Mouse (Mus musculus): ENCODE measurements around the gene Zfp146. TPM values are rescaled to one million over a fixed set of nuclear protein-coding genes. Genes with fewer than 3 reads are reported as not detected.

The Zfp146 gene
- total RNA-seq, 1 experiment: 37.9 TPM

GRCm38 (mm10) chr7:30116076-30116475 lies 53.5 kb downstream of the Zfp146 start:
- Histone ChIP-seq H3K4me3 (ENCODE audit: insufficient read depth in 1 of 2, low read depth in 1 of 2, low read length in 2 of 2, poor library complexity in 1 of 2, severe bottlenecking in 1 of 2) (no peak overlapping the region), H3K9me3 (ENCODE audit: control insufficient read depth, insufficient read depth, low read depth, low read length) (0 out of 2 replicates have a peak, but pooled peaks cover 3% of the 10 kb centered on the region), H3K36me3 (ENCODE audit: control insufficient read depth, insufficient read depth, low read length, poor library complexity, severe bottlenecking) (no peaks in the 10 kb centered on the region; the same call in 1 of the 2 replicates), H3K27ac (ENCODE audit: insufficient read depth, low read depth, low read length, poor library complexity, severe bottlenecking) (no peak overlapping the region), H3K9ac (ENCODE audit: insufficient read depth, low read depth, low read length, poor library complexity, severe bottlenecking) (no peak overlapping the region), H3K4me1 (ENCODE audit: control insufficient read depth in 2 of 2, insufficient read depth in 2 of 2, low read length in 2 of 2, poor library complexity in 1 of 2) (no peaks in the 10 kb centered on the region)
- no peak for TF ChIP-seq ZC3H11A (IDR thresholded peaks at IDR 0.05; ENCODE audit: borderline replicate concordance, low read depth, low read length)
- TF ChIP-seq CHD2 (IDR thresholded peaks at IDR 0.05; ENCODE audit: low read depth, low read length): no peak
- no peak for DNase-seq (ENCODE audit: low read depth, low spot score)
- in situ Hi-C loops (cut with MboI; ENCODE audit: low sequenced_read_pairs in 2 of 2, unreplicated experiment in 2 of 2): no loop called here

Other genes starting within 250 kb of the Zfp146 start
- gene Zfp74, start 215.7 kb downstream of the Zfp146 start, total RNA-seq (2012; rRNA removed): 11.7 and 24.1 TPM in 2 replicates
- 120 and 126 TPM in 2 replicates for gene Zfp568, start 185.8 kb downstream of the Zfp146 start, total RNA-seq (2012; rRNA removed)
- 2.1 and 3.3 TPM in 2 replicates for gene Zfp14, start 118.4 kb downstream of the Zfp146 start, total RNA-seq (2012; rRNA removed)
- 5.8 and 7.3 TPM in 2 replicates for gene Zfp82, start 96.8 kb downstream of the Zfp146 start, total RNA-seq (2012; rRNA removed)
- gene Gm26920, start 79.3 kb downstream of the Zfp146 start, total RNA-seq (2012; rRNA removed): 0.26 and 0.71 TPM in 2 replicates
- gene Zfp566, start 79.2 kb downstream of the Zfp146 start, total RNA-seq (2012; rRNA removed): 13.1 and 16.3 TPM in 2 replicates
- gene Zfp260, start 75.0 kb downstream of the Zfp146 start, total RNA-seq (2012; rRNA removed): 33.5 and 40.4 TPM in 2 replicates
- gene Zfp382, start 47.8 kb downstream of the Zfp146 start, total RNA-seq (2012; rRNA removed): 5.3 and 5.7 TPM in 2 replicates
- gene Cox7a1, start 14.4 kb upstream of the Zfp146 start, total RNA-seq (2012; rRNA removed): 54.8 and 57.8 TPM in 2 replicates
- 160 and 164 TPM in 2 replicates for gene Capns1, start 29.1 kb upstream of the Zfp146 start, total RNA-seq (2012; rRNA removed)
- 209 and 309 TPM in 2 replicates for gene Polr2i, start 62.2 kb upstream of the Zfp146 start, total RNA-seq (2012; rRNA removed)
- 158 and 173 TPM in 2 replicates for gene Tbcb, start 62.5 kb upstream of the Zfp146 start, total RNA-seq (2012; rRNA removed)
- gene Ovol3, start 66.0 kb upstream of the Zfp146 start, total RNA-seq (2012; rRNA removed): not detected in 2 replicates
- 1.2 and 2.7 TPM in 2 replicates for gene Thap8, start 110.3 kb upstream of the Zfp146 start, total RNA-seq (2012; rRNA removed)
- gene Wdr62, start 110.7 kb upstream of the Zfp146 start, total RNA-seq (2012; rRNA removed): 21.6 and 30.5 TPM in 2 replicates
- gene Clip3, start 122.0 kb upstream of the Zfp146 start, total RNA-seq (2012; rRNA removed): 4.4 and 5.4 TPM in 2 replicates
- gene Alkbh6, start 139.0 kb upstream of the Zfp146 start, total RNA-seq (2012; rRNA removed): 24.5 and 37.8 TPM in 2 replicates
- 14.5 and 25.5 TPM in 2 replicates for gene Syne4, start 145.1 kb upstream of the Zfp146 start, total RNA-seq (2012; rRNA removed)
- gene E130208F15Rik, start 152.0 kb upstream of the Zfp146 start, total RNA-seq (2012; rRNA removed): 1.9 and 3.3 TPM in 2 replicates
- 6.6 and 8.5 TPM in 2 replicates for gene Sdhaf1, start 154.1 kb upstream of the Zfp146 start, total RNA-seq (2012; rRNA removed)
- gene Lrfn3, start 193.0 kb upstream of the Zfp146 start, total RNA-seq (2012; rRNA removed): 2.6 and 4.4 TPM in 2 replicates
- gene Tyrobp, start 244.0 kb upstream of the Zfp146 start, total RNA-seq (2012; rRNA removed): not detected in 2 replicates